Mouse (Mus musculus) testis, adult 2 months (tissue): Measurements from ENCODE around the gene Fam102b. TPM values are rescaled to one million over a fixed set of nuclear protein-coding genes. Genes with fewer than 3 reads are reported as not detected.

Source experiments
- H3K27ac ChIP-seq: fragments of 200-500 bp; 2 replicates; pipeline ENCODE4 v1.5.1; 2012; ENCODE audit warnings: low read depth, low read length; ENCODE audit not compliant: control insufficient read depth, insufficient read depth
- H3K27me3 ChIP-seq: fragments of 200-500 bp; 2 replicates; pipeline ENCODE4 v1.6.1; 2012; ENCODE audit warnings: mild to moderate bottlenecking, low read length, moderate library complexity; ENCODE audit not compliant: control insufficient read depth, insufficient read depth
- H3K36me3 ChIP-seq: fragments of 200-500 bp; 2 replicates; pipeline ENCODE4 v1.6.1; 2012; ENCODE audit warnings: mild to moderate bottlenecking, low read length; ENCODE audit not compliant: control insufficient read depth, insufficient read depth
- H3K4me1 ChIP-seq: fragments of 200-500 bp; 2 replicates; pipeline ENCODE4 v1.6.1; 2012; ENCODE audit warnings: low read length; ENCODE audit not compliant: control insufficient read depth, insufficient read depth
- H3K4me3 ChIP-seq: fragments of 200-500 bp; 2 replicates; pipeline ENCODE4 v1.5.1; 2012; ENCODE audit warnings: low read depth, mild to moderate bottlenecking, low read length, moderate library complexity, mixed read lengths; ENCODE audit not compliant: control insufficient read depth
- CTCF ChIP-seq: fragments of 200-500 bp; IDR thresholded peaks from 2 replicates; pipeline ENCODE4 v1.5.1; 2012; ENCODE audit warnings: low read depth, mild to moderate bottlenecking, inconsistent platforms, low read length, moderate library complexity; ENCODE audit not compliant: control insufficient read depth, insufficient read depth, insufficient replicate concordance
- POLR2A ChIP-seq: fragments of 200-500 bp; IDR thresholded peaks from 2 replicates; pipeline ENCODE4 v1.6.1; 2012; ENCODE audit warnings: low read depth, mild to moderate bottlenecking, inconsistent platforms, low read length, moderate library complexity; ENCODE audit not compliant: control insufficient read depth
- polyA plus RNA-seq: library from polyadenylated mRNA; depleted of rRNA; stranded (reverse); fragments of >200 nt; gene quantifications from 2 replicates; pipeline ENCODE4 v1.2.3, GENCODE M21; 2012

Fam102b gene
- polyA plus RNA-seq, 1 experiment, result 0.89 TPM

GRCm38 (mm10) chr3:108940996-108941395 lies 86.4 kb downstream of the Fam102b start:
- Histone ChIP-seq H3K4me3 (peak overlapping the region; percentile 88), H3K4me1 (peaks cover 3% of the 10 kb centered on the region), H3K27ac (no peak overlapping the region; the same call in 1 of the 2 replicates), H3K36me3 (no peaks in the 10 kb centered on the region; the same call in 1 of the 2 replicates), H3K27me3 (no peaks in the 10 kb centered on the region)
- TF ChIP-seq POLR2A (no peak), CTCF (no peak)

DNA sequence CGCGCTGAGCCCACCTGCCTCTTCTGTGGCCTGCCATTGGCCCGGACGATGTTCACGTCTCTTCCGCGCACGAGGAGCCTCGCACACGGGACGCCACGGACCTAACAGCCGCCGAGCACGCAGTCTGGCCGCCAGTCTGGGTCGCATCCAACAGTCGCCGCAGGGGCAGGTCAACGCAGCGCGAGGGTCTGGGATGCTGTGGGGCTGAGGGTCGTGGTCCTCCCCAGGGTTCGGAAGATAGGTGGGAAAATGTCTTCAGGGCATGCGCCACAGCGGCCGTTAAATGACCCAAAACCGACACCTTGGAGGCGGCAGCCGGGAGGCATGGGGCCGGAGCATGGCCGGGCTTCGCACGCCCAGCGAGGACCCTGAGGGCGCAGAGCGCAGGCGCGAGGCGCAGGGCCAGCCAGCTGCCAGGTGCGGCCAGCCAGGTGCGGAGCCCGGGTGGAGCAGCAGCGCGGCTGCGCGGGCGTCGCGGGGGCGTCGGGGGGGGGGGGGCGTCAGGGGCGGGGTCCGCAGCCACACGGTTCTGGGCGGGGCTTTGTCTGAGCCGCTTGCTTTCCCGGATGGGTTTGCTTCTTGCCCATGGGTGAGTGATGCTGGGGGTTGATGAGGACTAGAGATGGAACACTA lies 87.3 kb downstream of the Fam102b start, which contains the start of gene Gm9857:
Gene Gm9857 (minus strand): TSS at position 445 of the 633 bp plus-strand sequence.
- H3K27me3 ChIP-seq, result no peaks in the 10 kb centered on the region
- peaks cover 3% of the 10 kb centered on the region for H3K4me1 ChIP-seq
- H3K27ac ChIP-seq, result peak within 1 kb of the TSS; percentile 93
- peak; percentile 79 for TF ChIP-seq POLR2A
- TF ChIP-seq CTCF, result no peak
- peak within 1 kb of the TSS; percentile 94 for H3K4me3 ChIP-seq
- H3K36me3 ChIP-seq, result no peaks in the 10 kb centered on the region; the same call in 1 of the 2 replicates

- Histone ChIP-seq H3K4me3 (peak within 1 kb of the TSS; percentile 94), H3K4me1 (peaks cover 3% of the 10 kb centered on the region), H3K27me3 (no peaks in the 10 kb centered on the region), H3K36me3 (no peaks in the 10 kb centered on the region; the same call in 1 of the 2 replicates), H3K27ac (peak within 1 kb of the TSS; percentile 93)
- TF ChIP-seq POLR2A (no peak), CTCF (no peak)
Measured at GRCm38 (mm10) chr3:108939573-108939972, 87.8 kb downstream of the Fam102b start, which contains the start of gene Henmt1. Gene Henmt1, plus strand, starts transcription at chr3:108939873.

GRCm38 (mm10) chr3:108938691-108939090 lies 88.7 kb downstream of the Fam102b start:
- peaks cover 3% of the 10 kb centered on the region for H3K4me1 ChIP-seq
- TF ChIP-seq POLR2A, result no peak
- no peak for TF ChIP-seq CTCF
- H3K36me3 ChIP-seq, result no peaks in the 10 kb centered on the region; the same call in 1 of the 2 replicates
- no peaks in the 10 kb centered on the region for H3K27me3 ChIP-seq
- no peak overlapping the region for H3K27ac ChIP-seq
- H3K4me3 ChIP-seq, result no peak overlapping the region

DNA sequence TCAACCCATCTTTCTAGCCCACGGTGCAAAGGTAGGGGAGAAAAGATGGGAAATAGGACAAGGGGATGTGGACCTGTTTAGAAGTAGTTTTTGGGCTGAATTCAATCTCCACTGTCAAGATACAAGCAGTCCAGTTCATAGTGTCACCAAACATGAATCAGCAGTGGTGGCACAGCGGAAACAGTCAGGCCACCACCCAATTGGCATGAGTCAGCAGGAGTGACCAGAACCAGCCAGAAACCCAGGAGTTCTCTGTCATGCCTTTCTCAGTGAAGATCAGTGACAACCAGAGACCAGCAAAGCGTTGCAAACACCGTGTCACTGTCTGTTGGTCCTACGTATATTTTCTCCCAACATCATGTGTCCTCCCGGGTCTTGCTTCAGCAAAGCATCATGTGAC lies 93.8 kb downstream of the Fam102b start:
- Histone ChIP-seq H3K36me3 (no peaks in the 10 kb centered on the region), H3K4me3 (no peak overlapping the region), H3K27ac (no peak overlapping the region), H3K4me1 (no peaks in the 10 kb centered on the region), H3K27me3 (no peaks in the 10 kb centered on the region)
- TF ChIP-seq CTCF (no peak), POLR2A (no peak)

GRCm38 (mm10) chr3:108926308-108926707 lies 101.1 kb downstream of the Fam102b start:
- Histone ChIP-seq H3K27me3 (no peaks in the 10 kb centered on the region), H3K4me1 (no peaks in the 10 kb centered on the region), H3K27ac (no peak overlapping the region), H3K4me3 (no peak overlapping the region), H3K36me3 (no peaks in the 10 kb centered on the region)
- TF ChIP-seq CTCF, result no peak
- TF ChIP-seq POLR2A, result no peak

- H3K4me1 ChIP-seq, result no peaks in the 10 kb centered on the region
- H3K27ac ChIP-seq, result no peak overlapping the region
- H3K4me3 ChIP-seq, result no peak overlapping the region
- TF ChIP-seq POLR2A (no peak), CTCF (no peak)
- no peaks in the 10 kb centered on the region for H3K27me3 ChIP-seq
- H3K36me3 ChIP-seq, result no peaks in the 10 kb centered on the region
Measured at GRCm38 (mm10) chr3:108925677-108926076, 101.7 kb downstream of the Fam102b start.
